Mouse (Mus musculus) MEL (cell line): Measurements from ENCODE around the gene Large2. TPM values are rescaled to one million over a fixed set of nuclear protein-coding genes. Genes with fewer than 3 reads are reported as not detected.

ENCODE experiments used
- DNase-seq: peaks from one replicate; pipeline ENCODE4 v3.0.0; 2011; ENCODE audit warnings: low read depth, low spot score
- H3K27ac ChIP-seq: 2 replicates; pipeline ENCODE4 v1.5.1; 2012; ENCODE audit warnings: low read depth, mild to moderate bottlenecking, control low read depth, low read length, moderate library complexity; ENCODE audit not compliant: control insufficient read depth
- H3K27me3 ChIP-seq, 2 experiments: fragments of 150-350 bp in 1 of 2; sonication (generic) in 1 of 2; 2 replicates each; pipeline ENCODE4 v1.6.1; 2012; ENCODE audit warnings: low read length in 2 of 2, mild to moderate bottlenecking in 2 of 2, improper control_type of control experiment in 1 of 2, moderate library complexity in 1 of 2; ENCODE audit not compliant: insufficient read depth in 2 of 2, control insufficient read depth in 1 of 2
- H3K36me3 ChIP-seq, 2 experiments: 2 replicates each; pipeline ENCODE4 v1.6.1; 2012 to 2014; ENCODE audit warnings: low read length in 2 of 2, improper control_type of control experiment in 1 of 2, inconsistent platforms in 1 of 2, mild to moderate bottlenecking in 1 of 2; ENCODE audit not compliant: insufficient read depth in 2 of 2, control insufficient read depth in 1 of 2
- H3K4me1 ChIP-seq, 2 experiments: fragments of 150-350 bp in 1 of 2; sonication (generic) in 1 of 2; 2 replicates each; pipeline ENCODE4 v1.6.1; 2012; ENCODE audit warnings: low read length in 2 of 2, improper control_type of control experiment in 1 of 2, mild to moderate bottlenecking in 1 of 2; ENCODE audit not compliant: insufficient read depth in 2 of 2, control insufficient read depth in 1 of 2
- H3K4me3 ChIP-seq, 2 experiments: fragments of 150-350 bp in 1 of 2; sonication (generic) in 1 of 2; 2 replicates each; pipeline ENCODE4 v1.5.1; 2012; ENCODE audit warnings: low read depth in 2 of 2, low read length in 2 of 2, mild to moderate bottlenecking in 2 of 2, moderate library complexity in 2 of 2, control low read depth in 1 of 2, improper control_type of control experiment in 1 of 2; ENCODE audit not compliant: control insufficient read depth in 1 of 2, insufficient read depth in 1 of 2
- H3K79me2 ChIP-seq: 2 replicates; pipeline ENCODE4 v1.6.1; 2012; ENCODE audit warnings: mild to moderate bottlenecking, low read length, moderate library complexity; ENCODE audit not compliant: control insufficient read depth, poor library complexity, insufficient read depth
- H3K9ac ChIP-seq: 2 replicates; pipeline ENCODE4 v1.6.1; 2012; ENCODE audit warnings: low read depth, mild to moderate bottlenecking, control low read depth, low read length, moderate library complexity; ENCODE audit not compliant: control insufficient read depth, poor library complexity, severe bottlenecking
- H3K9me3 ChIP-seq: fragments of 150-350 bp; sonication (generic); replicated peaks from 2 replicates; pipeline ENCODE4 v1.6.1; 2012; ENCODE audit warnings: mild to moderate bottlenecking, low read length, improper control_type of control experiment, moderate library complexity; ENCODE audit not compliant: insufficient read depth
- CHD2 ChIP-seq: IDR thresholded peaks from 2 replicates; pipeline ENCODE4 v1.6.1; 2011; ENCODE audit warnings: low read length, improper control_type of control experiment
- CTCF ChIP-seq, 3 experiments: IDR thresholded peaks in 2 of 3; conservative IDR thresholded peaks in 1 of 3; 2 replicates each; pipeline ENCODE4 v1.5.1; 2011 to 2012; ENCODE audit warnings: low read length in 3 of 3, low read depth in 2 of 3, mild to moderate bottlenecking in 2 of 3, improper control_type of control experiment in 1 of 3, inconsistent platforms in 1 of 3, mixed read lengths in 1 of 3, moderate library complexity in 1 of 3; ENCODE audit not compliant: control insufficient read depth in 1 of 3, insufficient read depth in 1 of 3, poor library complexity in 1 of 3, severe bottlenecking in 1 of 3
- ELF1 ChIP-seq: IDR thresholded peaks from 2 replicates; pipeline ENCODE4 v1.6.1; 2014; ENCODE audit warnings: low read depth, mild to moderate bottlenecking, inconsistent platforms, low read length, improper control_type of control experiment, moderate library complexity
- EP300 ChIP-seq, 2 experiments: IDR thresholded peaks; 2 replicates each; pipeline ENCODE4 v1.6.1; 2011; ENCODE audit warnings: improper control_type of control experiment in 2 of 2, low read length in 2 of 2, low read depth in 1 of 2, mild to moderate bottlenecking in 1 of 2
- ETS1 ChIP-seq: IDR thresholded peaks from 2 replicates; pipeline ENCODE4 v1.6.1; 2012; ENCODE audit warnings: low read depth, mild to moderate bottlenecking, inconsistent platforms, low read length, improper control_type of control experiment, moderate library complexity
- GATA1 ChIP-seq: IDR thresholded peaks from 2 replicates; pipeline ENCODE4 v1.6.1; 2011; ENCODE audit warnings: low read depth, low read length, improper control_type of control experiment
- HCFC1 ChIP-seq: IDR thresholded peaks from 2 replicates; pipeline ENCODE4 v1.6.1; 2012; ENCODE audit warnings: low read depth, mild to moderate bottlenecking, inconsistent platforms, low read length, improper control_type of control experiment, moderate library complexity
- MAFK ChIP-seq: IDR thresholded peaks from 2 replicates; pipeline ENCODE4 v1.6.1; 2011; ENCODE audit warnings: low read depth, mild to moderate bottlenecking, low read length, improper control_type of control experiment, borderline replicate concordance
- MAZ ChIP-seq: IDR thresholded peaks from 2 replicates; pipeline ENCODE4 v1.6.1; 2012; ENCODE audit warnings: low read depth, mild to moderate bottlenecking, inconsistent platforms, low read length, improper control_type of control experiment
- MEF2A ChIP-seq: IDR thresholded peaks from 2 replicates; pipeline ENCODE4 v1.6.1; 2014; ENCODE audit warnings: low read depth, mild to moderate bottlenecking, inconsistent platforms, low read length, improper control_type of control experiment; ENCODE audit not compliant: poor library complexity, insufficient replicate concordance, severe bottlenecking; ENCODE audit errors: extremely low read depth
- MXI1 ChIP-seq: IDR thresholded peaks from 2 replicates; pipeline ENCODE4 v1.6.1; 2011; ENCODE audit warnings: mild to moderate bottlenecking, low read depth, low read length, improper control_type of control experiment
- MYB ChIP-seq: IDR thresholded peaks from 2 replicates; pipeline ENCODE4 v1.6.1; 2011; ENCODE audit warnings: mild to moderate bottlenecking, low read depth, low read length, improper control_type of control experiment
- MYC ChIP-seq: IDR thresholded peaks from 2 replicates; pipeline ENCODE4 v1.6.1; 2011; ENCODE audit warnings: low read depth, mild to moderate bottlenecking, low read length, improper control_type of control experiment, moderate library complexity
- NELFE ChIP-seq: IDR thresholded peaks from 2 replicates; pipeline ENCODE4 v1.6.1; 2011; ENCODE audit warnings: low read depth, low read length, improper control_type of control experiment
- NRF1 ChIP-seq: IDR thresholded peaks from 2 replicates; pipeline ENCODE4 v1.6.1; 2014; ENCODE audit warnings: low read depth, mild to moderate bottlenecking, inconsistent platforms, low read length, improper control_type of control experiment, moderate library complexity; ENCODE audit not compliant: poor library complexity, insufficient read depth, severe bottlenecking
- POLR2A ChIP-seq, 2 experiments: IDR thresholded peaks; 2 replicates each; pipeline ENCODE4 v1.6.1; 2011 to 2012; ENCODE audit warnings: low read length in 2 of 2, mild to moderate bottlenecking in 2 of 2, control low read depth in 1 of 2, improper control_type of control experiment in 1 of 2, low read depth in 1 of 2, moderate library complexity in 1 of 2; ENCODE audit not compliant: control insufficient read depth in 1 of 2, insufficient read depth in 1 of 2, poor library complexity in 1 of 2
- POLR2AphosphoS2 ChIP-seq: IDR thresholded peaks from 2 replicates; pipeline ENCODE4 v1.6.1; 2011; ENCODE audit warnings: low read length, improper control_type of control experiment
- POLR2AphosphoS5 ChIP-seq: IDR thresholded peaks from 2 replicates; pipeline ENCODE4 v1.6.1; 2012; ENCODE audit warnings: low read depth, borderline replicate concordance, mild to moderate bottlenecking, inconsistent platforms, low read length, moderate library complexity, mixed read lengths
- RAD21 ChIP-seq: IDR thresholded peaks from 2 replicates; pipeline ENCODE4 v1.6.1; 2011; ENCODE audit warnings: mild to moderate bottlenecking, low read depth, low read length, improper control_type of control experiment
- SIN3A ChIP-seq: IDR thresholded peaks from 2 replicates; pipeline ENCODE4 v1.6.1; 2012; ENCODE audit warnings: low read length, improper control_type of control experiment, inconsistent platforms
- SMC3 ChIP-seq: IDR thresholded peaks from 2 replicates; pipeline ENCODE4 v1.6.1; 2011; ENCODE audit warnings: low read depth, low read length, improper control_type of control experiment
- TAL1 ChIP-seq: IDR thresholded peaks from 2 replicates; pipeline ENCODE4 v1.6.1; 2012; ENCODE audit warnings: mild to moderate bottlenecking, inconsistent platforms, low read length, moderate library complexity, mixed read lengths
- TBP ChIP-seq: IDR thresholded peaks from 2 replicates; pipeline ENCODE4 v1.8.0; 2011; ENCODE audit warnings: low read depth, low read length, improper control_type of control experiment
- UBTF ChIP-seq: IDR thresholded peaks from 2 replicates; pipeline ENCODE4 v1.6.1; 2012; ENCODE audit warnings: low read depth, mild to moderate bottlenecking, inconsistent platforms, low read length, improper control_type of control experiment, moderate library complexity, borderline replicate concordance; ENCODE audit not compliant: insufficient read depth
- USF1 ChIP-seq: IDR thresholded peaks from 2 replicates; pipeline ENCODE4 v1.6.1; 2014; ENCODE audit warnings: low read depth, mild to moderate bottlenecking, inconsistent platforms, low read length, improper control_type of control experiment, moderate library complexity
- USF2 ChIP-seq, 2 experiments: IDR thresholded peaks; 2 replicates each; pipeline ENCODE4 v1.6.1; 2011 to 2012; ENCODE audit warnings: improper control_type of control experiment in 2 of 2, low read length in 2 of 2, borderline replicate concordance in 1 of 2, inconsistent platforms in 1 of 2, low read depth in 1 of 2, mild to moderate bottlenecking in 1 of 2; ENCODE audit not compliant: insufficient read depth in 1 of 2
- ZC3H11A ChIP-seq: IDR thresholded peaks from 2 replicates; pipeline ENCODE4 v1.6.1; 2012; ENCODE audit warnings: low read depth, mild to moderate bottlenecking, inconsistent platforms, low read length, improper control_type of control experiment
- ZKSCAN1 ChIP-seq: IDR thresholded peaks from 2 replicates; pipeline ENCODE4 v1.6.1; 2012; ENCODE audit warnings: low read depth, mild to moderate bottlenecking, inconsistent platforms, low read length, improper control_type of control experiment, moderate library complexity
- ZMIZ1 ChIP-seq: IDR thresholded peaks from 2 replicates; pipeline ENCODE4 v1.6.1; 2012; ENCODE audit warnings: low read depth, mild to moderate bottlenecking, inconsistent platforms, low read length, improper control_type of control experiment, moderate library complexity
- ZNF384 ChIP-seq: IDR thresholded peaks from 2 replicates; pipeline ENCODE4 v1.6.1; 2012; ENCODE audit warnings: low read depth, mild to moderate bottlenecking, inconsistent platforms, low read length, improper control_type of control experiment
- polyA plus RNA-seq, 2 experiments: library from polyadenylated mRNA; stranded (reverse) in 1 of 2; unstranded in 1 of 2; fragments of >175 nt in 1 of 2; fragments of >200 nt in 1 of 2; gene quantifications; 2 replicates each; pipeline versions ENCODE4 v1.2.1 to v1.2.4; 2012; ENCODE audit warnings: low replicate concordance in 2 of 2, low read depth in 1 of 2; ENCODE audit not compliant: insufficient read length in 2 of 2, insufficient read depth in 1 of 2, missing spikeins in 1 of 2
- total RNA-seq: library from RNA; depleted of rRNA; stranded (reverse); fragments of 300-350 nt; gene quantifications from 2 replicates; pipeline ENCODE4 v1.2.3, GENCODE M21; 2012

The Large2 gene
- total and polyA plus RNA-seq, 3 experiments, result 0.03 TPM; not detected in 2

DNA sequence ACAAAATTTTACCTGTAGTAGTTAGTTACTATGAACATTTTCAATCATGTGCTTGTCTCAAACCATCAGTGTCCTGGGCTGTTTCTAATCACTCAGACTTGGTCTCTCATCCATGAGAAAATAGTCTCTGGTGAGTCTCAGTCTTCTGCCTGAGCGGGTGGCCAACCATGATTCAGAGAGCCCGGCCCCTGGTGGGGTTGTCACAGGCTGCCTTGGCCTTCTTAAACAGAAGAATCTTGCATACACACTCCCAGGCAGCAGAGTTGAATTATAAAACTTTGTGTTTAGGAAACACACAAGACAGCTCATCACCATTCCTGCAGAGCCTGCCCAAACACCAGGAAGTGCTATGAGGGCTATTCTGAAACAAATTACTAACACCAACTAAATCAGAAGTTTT lies 42.8 kb downstream of the Large2 start:
- Histone ChIP-seq H3K27ac (no peak overlapping the region), H3K79me2 (no peaks in the 10 kb centered on the region), H3K9me3 (no peaks in the 10 kb centered on the region), H3K9ac (no peak overlapping the region), H3K36me3 (peaks cover 0 to 2% of the 10 kb centered on the region in 2 experiments; a peak in 1 of 4 replicates), H3K4me3 (no peak overlapping the region), H3K27me3 (no peaks in the 10 kb centered on the region), H3K4me1 (no peaks in the 10 kb centered on the region)
- TF ChIP-seq MYC (no peak), EP300 (IDR thresholded peaks at IDR 0.05; ENCODE audit: low read depth in 1 of 2, low read length in 2 of 2) (no peak), UBTF (no peak), POLR2A (IDR thresholded peaks at IDR 0.05; ENCODE audit: control insufficient read depth in 1 of 2, insufficient read depth in 1 of 2, low read depth in 1 of 2, low read length in 2 of 2, poor library complexity in 1 of 2) (no peak), CTCF (IDR thresholded peaks at IDR 0.05 in 2 of 3, conservative IDR thresholded peaks at IDR 0.05 in 1 of 3; ENCODE audit: control insufficient read depth in 1 of 3, insufficient read depth in 1 of 3, low read depth in 2 of 3, low read length in 3 of 3, poor library complexity in 1 of 3, severe bottlenecking in 1 of 3) (no peak), NRF1 (no peak), ZNF384 (no peak), MAZ (no peak), MYB (no peak), USF2 (IDR thresholded peaks at IDR 0.05; ENCODE audit: borderline replicate concordance in 1 of 2, insufficient read depth in 1 of 2, low read depth in 1 of 2, low read length in 2 of 2) (no peak), TAL1 (no peak), POLR2AphosphoS2 (no peak), MAFK (no peak), TBP (no peak), MXI1 (no peak)
- DNase-seq, result no peak

DNA sequence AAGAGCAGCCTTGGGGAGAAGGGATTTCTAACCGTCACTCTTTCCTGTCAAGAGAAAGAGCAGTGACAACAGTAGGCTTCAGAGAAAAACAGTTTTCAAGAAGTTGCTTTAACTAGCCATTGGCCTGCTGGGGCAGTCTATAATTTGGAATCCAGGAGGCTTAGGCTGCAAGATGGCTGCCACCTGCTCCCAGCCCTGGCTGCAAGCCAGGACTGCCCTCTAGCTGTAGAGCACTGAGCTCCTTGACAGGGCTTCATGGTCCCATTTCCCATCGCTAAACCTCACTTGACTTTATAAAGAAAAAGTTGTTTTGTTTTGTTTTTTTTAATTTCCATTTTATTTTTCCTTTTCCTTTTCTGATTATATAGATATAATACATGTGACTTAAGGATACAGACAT lies 43.3 kb downstream of the Large2 start:
- H3K9me3 ChIP-seq, result no peaks in the 10 kb centered on the region
- no peak overlapping the region for H3K27ac ChIP-seq
- TF ChIP-seq ZC3H11A (no peak), POLR2AphosphoS5 (no peak), POLR2AphosphoS2 (no peak), SMC3 (peak; percentile 28; the same call in 1 of the 2 replicates), HCFC1 (no peak), TAL1 (no peak), CTCF (IDR thresholded peaks at IDR 0.05 in 2 of 3, conservative IDR thresholded peaks at IDR 0.05 in 1 of 3; ENCODE audit: control insufficient read depth in 1 of 3, insufficient read depth in 1 of 3, low read depth in 2 of 3, low read length in 3 of 3, poor library complexity in 1 of 3, severe bottlenecking in 1 of 3) (peak in 2 of 3 experiments; percentile 32 to 42; a peak in 4 of 6 replicates), NRF1 (no peak), GATA1 (no peak), POLR2A (IDR thresholded peaks at IDR 0.05; ENCODE audit: control insufficient read depth in 1 of 2, insufficient read depth in 1 of 2, low read depth in 1 of 2, low read length in 2 of 2, poor library complexity in 1 of 2) (no peak), CHD2 (no peak), ZMIZ1 (no peak), MYC (no peak), MAZ (no peak), ZKSCAN1 (no peak), TBP (no peak), NELFE (no peak), USF2 (IDR thresholded peaks at IDR 0.05; ENCODE audit: borderline replicate concordance in 1 of 2, insufficient read depth in 1 of 2, low read depth in 1 of 2, low read length in 2 of 2) (no peak), USF1 (no peak), ETS1 (no peak), SIN3A (no peak), ELF1 (no peak), MEF2A (no peak), RAD21 (peak; percentile 40)
- H3K4me1 ChIP-seq, result no peaks in the 10 kb centered on the region; a peak in 1 of 4 replicates
- H3K79me2 ChIP-seq, result no peaks in the 10 kb centered on the region
- peak; percentile 36 for DNase-seq
- H3K4me3 ChIP-seq, result no peak overlapping the region
- no peak overlapping the region for H3K9ac ChIP-seq
- H3K27me3 ChIP-seq, result no peaks in the 10 kb centered on the region
- H3K36me3 ChIP-seq, result peaks cover 0 to 2% of the 10 kb centered on the region in 2 experiments; a peak in 1 of 4 replicates
